Mouse (Mus musculus): Measurements from ENCODE around the gene Il31ra.

- TF ChIP-seq POLR2A (IDR thresholded peaks at IDR 0.05; ENCODE audit: control insufficient read depth, extremely low read depth, insufficient read depth, low read length, poor library complexity) (no peak), CTCF (IDR thresholded peaks at IDR 0.05; ENCODE audit: borderline replicate concordance, control insufficient read depth, extremely low read depth, insufficient read depth, low read length, poor library complexity) (peak; percentile 26; the same call in 1 of the 2 replicates)
Observed at GRCm38 (mm10) chr13:112509465-112509864, 84.7 kb downstream of the Il31ra start.

All from thymus, adult 2 months (tissue).